Mouse (Mus musculus) kidney, postnatal 25 days (tissue): ENCODE measurements around the gene C4bp.
"Not testable (repeated sequence)": the region's sequence is repeated elsewhere in the genome, so short reads cannot be mapped to it uniquely, and the experiment has no call there.

ENCODE experiments used
- DNase-seq, 2 experiments: peaks; one replicate each; pipeline ENCODE4 v3.0.0; 2021; ENCODE audit warnings: mixed read lengths in 2 of 2

C4bp gene

DNA sequence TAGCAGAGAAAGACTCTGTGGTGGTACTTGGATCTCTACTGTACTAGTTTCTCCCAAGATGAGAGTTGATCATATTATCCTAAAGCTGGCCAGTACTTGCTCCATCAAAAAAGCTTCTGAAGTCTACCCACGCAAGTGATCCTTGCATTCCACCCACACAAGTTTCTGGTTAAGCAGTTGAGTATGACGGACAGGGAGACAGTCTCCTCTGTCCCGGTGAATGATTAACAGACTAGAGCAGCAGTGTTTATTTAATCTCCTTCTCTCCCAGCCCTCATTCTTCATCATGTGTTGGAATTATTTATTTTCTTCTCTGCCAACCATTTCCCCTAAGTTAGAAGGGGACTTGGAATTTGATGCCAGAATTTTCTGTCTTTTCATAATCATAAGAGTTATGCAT, at the start of gene C4bp:
C4bp (minus strand) TSS at position 179 of the 400 bp plus-strand sequence.
- DNase-seq = peak in 1 of 2 experiments; percentile 6

DNA sequence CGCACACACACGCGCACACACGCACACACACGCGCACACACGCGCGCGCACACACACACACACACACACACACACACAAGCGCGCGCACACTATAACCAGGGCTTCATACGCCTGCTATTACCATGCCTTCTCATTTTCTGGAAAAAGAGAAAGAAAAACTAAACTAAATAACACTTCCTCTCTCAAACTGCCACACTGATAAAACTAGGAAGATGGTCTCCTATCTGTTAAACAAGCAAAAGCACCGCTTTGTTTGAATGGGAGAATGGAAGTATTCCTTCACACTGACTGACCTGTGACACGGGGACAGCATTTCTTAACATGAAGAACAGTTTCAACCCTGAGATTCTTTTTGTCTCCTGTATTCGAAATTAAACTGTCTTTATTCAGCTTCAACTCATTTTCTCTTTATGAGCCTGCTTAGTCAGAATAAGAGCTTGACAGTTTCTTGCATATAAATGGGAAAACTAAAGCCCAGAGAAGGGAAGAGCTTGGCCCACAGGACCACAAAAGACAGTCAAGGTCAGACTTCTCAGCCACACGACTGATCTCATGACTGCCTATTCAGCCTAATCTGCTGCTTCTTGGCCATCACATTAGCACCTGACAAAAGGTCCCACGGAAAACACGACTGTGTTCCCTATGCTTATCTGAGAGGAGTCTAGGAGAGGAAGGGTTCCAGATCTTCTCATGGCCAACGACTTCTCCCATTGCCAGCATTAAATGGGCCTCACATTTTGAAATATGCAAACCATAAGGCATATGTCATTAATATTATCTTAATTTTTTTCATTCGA, 49.0 kb upstream of the C4bp start:
- no peak for DNase-seq

DNA sequence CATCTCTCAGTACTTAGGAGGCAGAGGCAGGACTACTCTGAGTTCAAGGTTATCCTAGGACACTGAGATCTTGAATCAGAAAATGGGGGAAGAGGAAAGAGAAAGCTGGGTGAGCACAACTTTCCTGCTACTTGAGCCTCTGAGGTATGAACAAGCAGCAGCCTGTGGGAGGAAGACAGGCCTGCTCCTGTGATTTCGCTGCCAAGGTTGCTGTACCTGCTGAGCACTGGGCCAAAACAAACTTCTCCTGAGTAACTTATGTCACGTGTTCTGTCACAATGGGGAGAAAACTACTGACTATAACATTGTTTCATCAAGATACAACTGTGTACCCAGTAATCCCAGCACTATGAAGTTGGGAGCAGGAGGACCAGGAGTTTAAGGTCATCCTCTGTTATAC, 42.2 kb upstream of the C4bp start:
- no peak for DNase-seq

DNA sequence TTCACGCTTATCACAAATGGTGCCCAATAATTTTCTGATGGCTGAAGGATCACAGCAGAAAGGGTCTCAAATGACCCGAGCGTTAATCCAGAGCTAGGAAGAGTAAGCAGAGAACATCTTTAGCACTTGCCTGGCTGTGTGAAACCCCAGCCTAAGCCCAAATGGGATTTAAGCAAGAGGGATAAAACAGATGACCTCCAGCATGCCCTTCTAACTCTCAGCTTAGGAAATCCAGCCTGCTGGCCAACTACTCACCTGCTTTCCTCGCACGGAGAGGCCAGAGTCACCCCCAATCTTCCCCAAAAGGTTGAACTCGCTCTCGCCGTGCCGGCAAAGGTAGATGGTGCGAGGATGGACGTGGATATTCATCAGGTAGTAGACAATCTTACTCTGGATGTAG, 40.5 kb upstream of the C4bp start:
- no peak for DNase-seq

DNA sequence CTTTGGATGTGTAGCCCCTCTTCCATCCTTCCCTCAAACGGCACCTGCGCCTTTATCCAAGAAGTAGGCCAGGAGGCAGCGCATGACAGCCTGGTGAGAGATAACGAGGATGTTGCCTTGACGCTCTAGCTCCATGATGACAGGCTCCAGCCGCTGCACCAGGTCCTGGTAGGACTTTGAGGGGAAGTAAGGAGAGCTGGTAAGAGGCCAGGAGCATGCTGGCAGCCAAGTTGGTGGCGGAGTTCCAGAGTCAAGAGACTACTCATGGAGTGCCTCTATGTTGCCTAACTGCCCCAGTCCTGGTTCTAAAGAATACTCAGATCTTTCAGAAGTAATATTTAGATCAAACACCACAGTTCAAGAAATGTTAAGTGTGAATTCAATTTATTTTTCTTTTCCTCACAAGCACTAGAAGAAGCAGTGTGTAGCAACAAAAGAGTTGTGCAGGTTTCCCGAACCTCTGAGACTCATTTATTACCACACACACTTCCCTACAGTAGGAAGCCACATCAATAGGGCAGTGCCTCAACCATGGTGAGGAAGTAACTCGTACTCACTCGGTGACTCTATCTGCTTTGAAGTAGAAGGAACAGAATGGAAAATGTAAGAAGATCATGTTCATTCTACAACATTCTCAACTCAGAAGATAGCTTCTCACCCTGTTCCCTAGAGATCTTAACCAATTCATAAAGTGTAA, 38.7 kb upstream of the C4bp start:
- DNase-seq = no peak

DNA sequence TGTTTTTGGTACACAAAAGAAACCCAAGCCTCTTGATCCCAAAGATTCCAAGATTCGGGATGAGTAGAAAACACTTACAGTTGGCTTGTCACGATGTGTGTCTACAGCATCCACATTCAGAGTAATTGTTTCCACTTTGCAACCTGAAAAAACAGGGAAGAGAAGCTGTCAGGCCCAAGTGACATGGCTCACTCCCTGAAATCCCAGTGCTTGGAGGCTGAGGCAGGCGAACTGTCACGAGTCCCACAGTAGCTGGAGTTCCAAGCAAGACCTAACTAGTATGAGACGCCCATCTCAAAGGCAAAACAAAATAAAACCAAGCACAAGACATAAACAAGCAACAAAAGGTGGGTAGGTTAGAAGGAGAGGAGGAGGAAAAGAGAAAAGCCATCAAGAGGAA, 37.2 kb upstream of the C4bp start:
- no peak for DNase-seq

DNA sequence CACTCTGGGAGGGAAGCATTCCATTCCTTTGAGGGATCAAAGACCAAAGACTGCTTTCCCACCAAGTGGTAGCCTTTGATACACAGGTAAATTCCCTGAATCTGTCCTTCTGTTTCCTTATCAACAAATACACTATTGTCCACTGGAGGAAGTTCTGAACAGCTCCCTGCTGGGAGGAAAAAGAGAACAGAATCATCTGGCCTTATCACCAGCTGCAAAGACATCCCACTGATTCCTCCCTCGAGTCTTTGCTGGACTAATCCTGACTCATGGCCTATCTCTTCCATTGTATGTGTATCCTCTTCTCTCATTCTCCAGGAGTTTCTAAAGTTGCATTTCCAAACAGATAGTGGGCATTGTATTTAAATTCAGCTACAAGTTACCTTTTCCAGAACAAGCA, 22.5 kb upstream of the C4bp start:
- no peak for DNase-seq

DNA sequence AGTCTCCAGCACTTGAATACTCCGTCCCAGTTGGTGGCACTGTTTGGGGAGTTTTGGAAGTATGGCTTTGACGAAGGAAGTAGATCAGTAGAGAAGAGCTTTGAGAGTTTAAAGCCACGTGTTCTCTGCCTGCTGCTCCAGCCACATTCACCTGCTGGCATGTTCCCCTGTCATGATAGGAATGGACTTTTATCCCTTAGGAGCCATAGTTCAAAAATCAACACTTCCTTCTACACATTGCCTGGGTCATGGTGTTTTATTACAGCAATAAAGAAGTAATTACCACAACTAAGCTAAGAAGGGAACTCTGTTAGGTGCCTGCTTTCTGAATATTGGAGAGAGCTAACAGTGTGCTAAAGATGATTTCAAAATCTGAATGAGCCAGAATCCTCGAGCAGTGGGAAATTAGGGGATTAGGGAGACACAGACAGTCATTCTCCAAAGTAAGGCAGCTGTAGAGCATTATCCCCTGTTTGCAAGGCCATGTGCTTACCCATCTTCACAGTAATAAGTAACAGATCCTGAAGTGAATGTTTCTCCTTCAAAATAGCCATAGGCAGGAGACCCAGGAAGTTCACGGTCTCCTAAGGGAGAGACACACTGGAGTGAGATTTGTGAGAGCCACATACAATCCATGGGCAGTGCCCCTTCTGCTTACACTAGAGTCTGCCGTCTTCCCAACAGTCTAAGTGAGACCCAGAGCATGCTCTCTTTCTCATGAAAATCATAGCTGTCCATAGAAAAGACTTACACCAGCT, 20.4 kb upstream of the C4bp start:
- no peak for DNase-seq

DNA sequence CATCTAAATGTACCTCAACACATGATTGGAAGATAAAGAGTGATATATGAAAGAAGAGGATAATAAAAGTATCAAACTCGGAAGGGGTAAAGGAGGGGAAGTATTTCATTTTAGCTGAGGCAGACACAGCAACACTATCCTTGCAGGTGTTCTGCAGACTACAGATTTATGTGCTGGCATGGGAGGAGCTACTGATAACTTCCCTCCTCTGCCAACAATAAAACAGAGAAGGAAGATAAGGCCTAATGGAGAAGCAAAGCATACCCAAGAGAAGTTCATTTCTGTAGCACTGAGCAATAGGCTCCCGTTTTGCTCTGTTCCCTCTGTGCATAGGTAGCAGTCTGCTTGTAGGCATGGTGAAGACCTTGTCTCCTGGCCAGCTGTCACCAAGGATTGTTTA, 19.6 kb upstream of the C4bp start:
- no peak for DNase-seq

DNA sequence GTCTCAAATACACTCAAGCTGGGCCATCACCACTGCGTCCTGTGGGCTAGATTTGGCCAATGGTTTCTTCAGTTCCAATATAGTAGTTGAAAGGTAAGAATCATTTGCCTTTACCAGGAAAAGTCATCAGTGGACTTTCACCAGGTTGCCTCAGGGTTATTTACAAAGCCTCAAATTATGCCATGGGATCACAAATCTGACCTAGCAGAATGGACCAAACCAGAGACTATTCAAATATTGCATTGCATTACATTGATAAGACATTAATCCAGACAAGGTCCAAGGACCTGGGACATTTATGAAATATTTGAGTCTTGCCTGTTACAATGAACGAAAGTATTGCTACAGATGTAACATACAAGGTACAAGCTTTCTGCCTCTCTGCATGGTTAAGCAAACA, 17.1 kb upstream of the C4bp start:
- no peak for DNase-seq

DNA sequence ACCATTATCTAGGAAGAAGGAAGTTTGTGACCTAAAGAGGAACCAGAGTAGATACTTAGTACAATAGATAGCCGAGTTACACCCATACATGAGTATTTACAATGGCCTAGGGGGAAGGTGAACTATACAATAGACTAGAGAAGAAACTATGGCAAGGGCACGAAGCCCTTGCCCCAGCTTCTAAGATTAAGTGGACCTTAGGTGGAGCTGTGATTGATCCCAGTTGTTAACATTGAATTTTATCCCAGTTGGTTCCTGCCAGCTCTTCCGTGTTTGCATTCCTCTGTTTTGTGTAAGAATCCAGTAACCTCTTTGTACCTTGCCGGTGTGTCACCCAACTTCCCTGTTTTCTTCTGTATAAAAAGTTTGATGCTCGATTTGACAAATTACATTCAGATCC, 2.1 kb upstream of the C4bp start:
- DNase-seq = not testable (repeated sequence)

DNA sequence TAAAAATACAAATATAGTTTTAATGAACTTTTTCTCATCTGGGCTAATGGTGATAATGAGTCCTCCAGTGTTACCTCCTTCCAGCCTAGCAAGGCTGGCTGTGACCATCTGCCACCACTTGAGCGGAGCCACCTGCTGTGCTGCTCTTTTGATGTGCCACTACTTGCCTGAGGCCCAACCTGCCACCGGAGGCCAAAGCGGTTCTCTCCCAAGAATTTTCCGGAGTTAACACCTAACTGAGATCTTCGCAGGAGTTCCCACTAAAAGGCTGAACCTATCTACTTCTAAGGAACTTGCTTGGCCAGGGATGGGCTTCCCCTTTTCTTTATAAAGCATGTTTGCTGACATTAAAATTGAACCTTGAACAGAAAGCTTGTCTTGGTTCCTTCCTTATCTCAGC, 1.8 kb downstream of the C4bp start:
- not testable (repeated sequence) for DNase-seq

DNA sequence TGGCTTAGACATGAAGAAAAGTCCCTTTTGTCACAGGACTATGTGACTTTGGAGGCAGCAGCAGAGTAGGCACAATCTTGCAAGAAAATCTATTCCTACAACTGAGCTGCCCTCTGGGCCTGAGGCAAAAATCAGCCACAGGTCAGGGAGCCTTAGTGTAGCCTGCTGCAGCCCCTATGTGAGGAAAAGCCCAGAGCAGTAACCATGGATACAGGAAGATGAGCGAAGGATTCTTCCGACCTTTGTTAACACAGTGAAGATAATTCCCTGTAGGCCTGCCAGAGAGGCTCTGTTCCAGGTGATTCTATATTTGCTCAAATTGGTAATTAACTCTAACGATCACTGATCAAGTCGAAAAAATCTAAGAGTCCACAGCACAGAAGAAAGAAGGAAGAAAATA, 17.3 kb downstream of the C4bp start:
- DNase-seq = no peak

DNA sequence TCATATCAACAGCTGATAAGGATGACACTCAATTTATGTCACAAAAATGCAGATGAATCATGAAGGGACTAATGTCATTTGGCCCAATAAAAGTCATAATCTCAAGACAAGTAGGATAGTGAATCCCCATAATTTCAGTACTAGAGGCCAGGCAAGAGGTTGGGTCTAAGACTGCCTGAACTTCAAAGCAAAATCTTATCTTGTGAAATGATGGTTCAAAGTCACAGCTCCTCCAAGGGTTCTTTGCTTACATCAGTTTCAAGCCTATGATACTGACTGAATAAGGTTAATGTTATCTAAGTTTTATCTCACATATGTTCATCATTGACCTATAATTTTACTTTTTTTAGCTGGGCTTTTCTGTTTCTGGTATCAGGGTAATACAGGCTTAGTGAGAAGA, 20.5 kb downstream of the C4bp start:
- DNase-seq = no peak

DNA sequence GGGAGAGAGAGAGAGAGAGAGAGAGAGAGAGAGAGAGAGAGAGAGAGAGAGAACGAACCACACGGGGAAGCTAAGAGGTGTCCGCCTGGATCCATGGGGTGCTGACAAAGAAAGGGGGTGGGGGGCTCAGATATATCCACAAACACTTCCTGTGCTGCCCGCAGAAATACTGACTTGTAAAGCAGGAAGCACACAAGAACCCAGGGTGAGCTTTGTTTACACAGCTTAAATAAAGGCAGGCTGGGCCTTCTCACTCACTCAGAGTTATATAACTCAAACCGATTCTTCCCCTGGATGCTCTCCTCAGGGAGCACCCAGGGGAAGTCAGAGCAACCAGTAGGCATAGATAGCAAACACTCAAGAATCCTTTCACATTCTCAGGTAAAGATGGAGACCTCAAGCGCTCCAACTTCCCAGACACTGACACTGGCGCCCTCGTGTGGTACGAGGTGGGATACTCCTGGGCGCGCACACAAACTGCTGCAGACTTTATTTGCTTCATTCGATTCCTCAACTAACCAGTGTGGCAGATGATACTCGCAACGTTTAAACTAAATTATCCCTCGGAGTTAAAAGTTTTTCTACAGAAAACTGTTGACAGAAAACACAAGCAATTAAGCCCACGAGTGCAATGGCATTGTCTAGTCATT, 27.5 kb downstream of the C4bp start:
- peak; percentile 52 to 75 for DNase-seq

DNA sequence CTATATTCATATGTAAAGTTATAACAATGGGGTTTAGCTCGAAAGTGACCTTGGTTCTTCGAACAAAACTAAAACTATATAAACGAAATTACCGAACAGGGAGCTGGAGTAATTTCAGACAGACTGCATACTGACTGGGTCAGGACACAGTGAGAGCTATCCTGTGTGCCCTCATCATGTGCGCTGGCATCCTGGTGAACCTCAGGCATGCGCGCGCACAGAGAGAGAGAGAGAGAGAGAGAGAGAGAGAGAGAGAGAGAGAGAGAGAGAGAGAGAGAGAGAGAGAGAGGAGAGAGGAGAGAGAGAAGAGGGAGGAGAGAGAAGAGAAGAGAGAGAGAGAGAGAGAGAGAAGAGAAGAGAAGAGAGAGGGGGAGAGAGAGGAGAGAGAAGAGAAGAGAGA, 28.1 kb downstream of the C4bp start:
- DNase-seq = no peak

DNA sequence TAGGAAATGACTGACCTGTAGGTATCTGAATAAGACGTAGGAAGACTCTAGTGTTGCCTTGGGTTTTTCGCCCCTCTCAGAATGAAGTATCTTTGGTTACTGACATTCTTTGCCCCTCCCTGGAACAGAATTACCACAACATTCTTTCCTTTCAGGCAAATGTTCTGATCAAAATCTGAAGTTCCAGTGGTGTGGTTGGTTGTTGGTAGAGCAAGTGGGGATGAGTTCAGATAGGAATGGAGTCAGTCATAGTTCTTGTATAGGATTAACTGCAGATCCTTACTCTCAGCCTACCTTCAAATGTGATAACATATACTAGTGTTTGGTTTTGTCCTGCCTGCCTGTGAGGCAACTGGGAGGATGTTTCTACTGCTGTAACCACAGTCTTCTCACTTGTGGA, 31.9 kb downstream of the C4bp start, which contains the start of gene Zp3r:
Zp3r (minus strand) TSS at position 101 of the 400 bp plus-strand sequence.
- no peak for DNase-seq

DNA sequence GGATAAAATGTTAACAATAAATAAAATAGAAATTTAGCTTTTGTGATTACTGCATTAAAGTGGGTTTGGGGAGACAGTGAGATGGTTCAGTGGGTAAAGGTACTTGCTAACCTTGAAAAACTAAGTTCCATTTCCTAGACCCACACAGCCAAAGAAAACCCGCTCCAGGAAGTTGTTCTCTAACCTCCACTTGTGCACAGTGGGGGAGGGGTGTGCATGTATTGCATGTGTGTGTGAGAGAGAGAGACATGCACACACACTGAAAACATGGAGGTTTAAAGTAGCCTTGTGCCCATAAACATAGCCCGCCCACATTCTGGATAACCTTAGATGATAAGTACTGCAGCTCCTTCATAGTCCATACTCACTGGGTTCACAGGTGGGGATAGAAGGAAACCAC, 65.1 kb downstream of the C4bp start:
- no peak for DNase-seq

DNA sequence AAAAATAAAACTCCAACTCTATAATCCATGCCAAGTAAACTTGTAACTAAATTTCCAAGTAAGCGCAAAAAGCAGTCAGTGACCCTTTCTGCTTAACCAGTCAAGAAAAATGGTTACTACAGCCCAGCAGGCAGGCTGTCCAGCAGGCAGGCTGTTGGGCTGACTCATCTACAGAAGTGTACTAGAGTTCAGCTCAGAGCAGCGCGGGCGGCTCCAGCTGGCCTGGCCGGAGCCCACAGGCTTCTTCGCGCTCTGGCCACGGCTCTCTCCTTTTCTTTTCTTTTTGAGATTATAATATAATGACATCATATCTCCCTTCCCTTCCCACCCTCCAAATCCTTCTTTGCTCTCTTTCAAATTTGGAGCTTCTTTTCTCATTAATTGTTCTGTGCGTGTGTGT, 72.8 kb downstream of the C4bp start:
- no peak for DNase-seq
